Mouse (Mus musculus): ENCODE measurements around the gene Rbfox2. TPM values are rescaled to one million over a fixed set of nuclear protein-coding genes. Genes with fewer than 3 reads are reported as not detected.
A peak's percentile ranks its signal among the peaks of the same experiment; 100 is the strongest.

The Rbfox2 gene
- polyA plus RNA-seq, 1 experiment from 2014 or later, result 173 TPM

DNA sequence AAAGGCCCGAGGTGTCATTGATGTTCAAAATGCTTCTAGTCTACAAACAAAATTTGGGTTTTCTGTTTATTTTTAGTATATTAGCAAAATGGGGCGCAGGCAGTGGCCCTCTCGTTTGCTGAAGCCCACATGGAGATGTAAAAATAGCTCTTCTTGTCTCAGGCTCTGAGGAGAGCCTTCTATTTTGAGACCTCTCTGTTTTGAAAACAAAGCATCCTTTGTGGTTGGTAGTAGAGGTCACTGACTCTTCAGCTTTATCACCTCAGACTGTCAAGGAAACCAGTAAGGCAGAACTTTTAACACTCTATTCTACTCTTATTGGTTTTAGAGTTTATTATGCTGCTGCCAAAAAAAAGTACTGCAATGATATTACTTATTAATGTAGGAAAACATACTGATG is 189.6 kb downstream of the Rbfox2 start:
- H3K4me1 ChIP-seq, result peaks cover 8% of the 10 kb centered on the region; the same call in 1 of the 2 replicates
- no peak for ATAC-seq (replicated peaks)
- 53% methylated on average over 3 of the region's 3 CpGs for WGBS

DNA sequence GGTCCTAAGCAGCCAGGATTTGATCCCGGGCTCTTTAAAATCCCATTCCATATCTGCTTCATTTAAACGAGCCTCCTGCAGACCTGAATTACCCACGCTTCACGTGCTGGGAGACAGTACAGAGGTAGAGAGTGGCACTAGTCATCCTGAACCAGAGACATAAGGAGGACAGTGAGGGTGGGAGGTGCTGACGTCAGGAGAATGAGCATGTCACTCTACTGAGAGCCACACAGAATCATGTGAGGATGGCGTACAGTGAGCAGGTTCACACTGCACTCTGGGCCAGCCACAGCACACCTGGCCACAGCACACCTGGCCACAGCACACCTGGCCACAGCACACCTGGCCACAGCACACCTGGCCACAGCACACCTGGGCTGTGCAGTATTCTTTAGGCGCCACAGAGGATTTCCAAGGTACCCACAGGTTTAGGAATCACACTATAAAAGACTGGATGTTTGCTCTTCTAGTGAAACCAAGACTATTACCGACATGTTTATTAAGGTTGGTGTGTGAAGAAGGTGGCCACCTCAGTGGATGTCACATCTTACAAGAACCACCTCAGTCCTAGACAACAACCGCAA is 190.6 kb downstream of the Rbfox2 start:
- no peak overlapping the region for H3K27ac ChIP-seq (replicated peaks)
- 0 out of 2 replicates have a peak, but pooled peaks cover 5% of the 10 kb centered on the region for H3K4me1 ChIP-seq
- H3K4me3 ChIP-seq, result no peak overlapping the region
- H3K36me3 ChIP-seq, result peaks cover 34% of the 10 kb centered on the region
- no peak overlapping the region for H3K4me2 ChIP-seq (replicated peaks)
- H3K9ac ChIP-seq (replicated peaks), result no peak overlapping the region
- H3K9me3 ChIP-seq, result no peaks in the 10 kb centered on the region
- ATAC-seq (replicated peaks), result no peak
- 86% methylated on average over 9 of the region's 9 CpGs for WGBS
- no peaks in the 10 kb centered on the region for H3K27me3 ChIP-seq

More for the DNA sequence above, 189.6 kb downstream of the Rbfox2 start:
- Histone ChIP-seq H3K4me3 (no peak overlapping the region), H3K9ac (replicated peaks) (no peak overlapping the region), H3K27me3 (no peaks in the 10 kb centered on the region), H3K4me2 (replicated peaks) (no peak overlapping the region), H3K36me3 (peaks cover 26% of the 10 kb centered on the region; the same call in 1 of the 2 replicates), H3K27ac (replicated peaks) (no peak overlapping the region), H3K9me3 (no peaks in the 10 kb centered on the region)

- H3K9me3 ChIP-seq, result no peaks in the 10 kb centered on the region
- no peak overlapping the region for H3K9ac ChIP-seq (replicated peaks)
- H3K4me3 ChIP-seq, result no peak overlapping the region
- 88% methylated on average over 4 of the region's 4 CpGs for WGBS
- H3K36me3 ChIP-seq, result peaks cover 36% of the 10 kb centered on the region
- 0 out of 2 replicates have a peak, but pooled peaks cover 5% of the 10 kb centered on the region for H3K4me1 ChIP-seq
- no peaks in the 10 kb centered on the region for H3K27me3 ChIP-seq
- no peak overlapping the region for H3K4me2 ChIP-seq (replicated peaks)
- no peak for ATAC-seq (replicated peaks)
- H3K27ac ChIP-seq (replicated peaks), result no peak overlapping the region
Measured at GRCm38 (mm10) chr15:77115456-77115855, 191.3 kb downstream of the Rbfox2 start.

DNA sequence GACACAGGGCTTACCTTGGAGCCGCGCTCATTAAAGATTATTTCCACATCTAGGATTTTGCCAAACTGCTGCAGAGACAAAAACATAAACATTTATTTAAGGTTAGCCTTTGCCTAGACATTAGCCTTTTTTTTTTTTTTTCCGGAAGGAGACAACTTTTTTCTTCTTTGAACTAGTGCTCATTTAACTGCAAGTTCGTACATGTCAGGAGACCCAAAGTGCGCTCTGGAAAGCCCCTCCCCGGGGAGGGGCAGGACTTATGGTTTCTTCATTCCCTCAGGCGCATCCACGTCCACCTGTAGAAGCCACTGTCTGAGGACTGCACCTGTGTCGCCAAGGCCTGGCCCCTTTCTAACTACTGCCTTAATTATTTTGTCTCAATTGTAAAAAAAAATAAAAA is 193.2 kb downstream of the Rbfox2 start:
- Histone ChIP-seq H3K4me2 (replicated peaks) (no peak overlapping the region), H3K4me3 (no peak overlapping the region), H3K27ac (replicated peaks) (no peak overlapping the region), H3K36me3 (peaks cover 40% of the 10 kb centered on the region), H3K4me1 (0 out of 2 replicates have a peak, but pooled peaks cover 5% of the 10 kb centered on the region), H3K9ac (replicated peaks) (no peak overlapping the region), H3K9me3 (no peaks in the 10 kb centered on the region), H3K27me3 (no peaks in the 10 kb centered on the region)
- no peak for ATAC-seq (replicated peaks)
- 93% methylated on average over 9 of the region's 9 CpGs for WGBS

- no peak for ATAC-seq (replicated peaks)
- Histone ChIP-seq H3K4me2 (replicated peaks) (no peak overlapping the region), H3K9ac (replicated peaks) (no peak overlapping the region), H3K27ac (replicated peaks) (no peak overlapping the region), H3K9me3 (no peaks in the 10 kb centered on the region), H3K36me3 (peaks cover 48% of the 10 kb centered on the region), H3K4me3 (no peak overlapping the region), H3K27me3 (no peaks in the 10 kb centered on the region), H3K4me1 (no peaks in the 10 kb centered on the region)
- 94% methylated on average over 2 of the region's 2 CpGs for WGBS
Measured at GRCm38 (mm10) chr15:77112378-77112777, 194.4 kb downstream of the Rbfox2 start.

DNA sequence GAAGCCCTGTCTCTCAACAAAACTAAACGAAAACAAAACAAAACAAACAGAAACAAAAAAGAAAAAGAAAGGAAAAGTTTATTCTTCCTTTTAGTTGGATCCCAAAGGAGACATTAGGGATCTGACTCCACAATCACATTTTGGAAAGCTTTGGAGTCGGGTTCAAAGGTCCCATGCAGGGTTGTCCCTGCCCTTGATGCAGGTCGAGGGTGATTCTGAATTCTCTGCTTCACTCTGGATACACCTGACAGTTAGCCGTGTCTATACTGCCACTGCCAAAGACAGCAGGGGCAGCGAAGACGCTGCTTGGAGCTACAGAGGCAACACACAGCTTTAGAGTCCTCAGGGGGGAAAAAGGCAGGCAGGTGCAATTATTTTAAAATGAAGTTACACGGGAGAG is 194.9 kb downstream of the Rbfox2 start:
- H3K4me1 ChIP-seq, result no peaks in the 10 kb centered on the region
- H3K27me3 ChIP-seq, result no peaks in the 10 kb centered on the region
- H3K4me2 ChIP-seq (replicated peaks), result no peak overlapping the region
- H3K4me3 ChIP-seq, result no peak overlapping the region
- peaks cover 48% of the 10 kb centered on the region for H3K36me3 ChIP-seq
- no peak overlapping the region for H3K27ac ChIP-seq (replicated peaks)
- H3K9ac ChIP-seq (replicated peaks), result no peak overlapping the region
- WGBS, result 80% methylated on average over 7 of the region's 7 CpGs
- H3K9me3 ChIP-seq, result no peaks in the 10 kb centered on the region
- ATAC-seq (replicated peaks), result no peak

- Histone ChIP-seq H3K36me3 (peaks cover 37% of the 10 kb centered on the region), H3K9ac (replicated peaks) (no peak overlapping the region), H3K27ac (replicated peaks) (no peak overlapping the region), H3K4me1 (no peaks in the 10 kb centered on the region), H3K4me2 (replicated peaks) (no peak overlapping the region), H3K27me3 (no peaks in the 10 kb centered on the region), H3K9me3 (no peaks in the 10 kb centered on the region), H3K4me3 (no peak overlapping the region)
- ATAC-seq (replicated peaks), result no peak
- 90% methylated on average over 11 of the region's 11 CpGs for WGBS
Measured at GRCm38 (mm10) chr15:77110452-77110851, 196.4 kb downstream of the Rbfox2 start.

DNA sequence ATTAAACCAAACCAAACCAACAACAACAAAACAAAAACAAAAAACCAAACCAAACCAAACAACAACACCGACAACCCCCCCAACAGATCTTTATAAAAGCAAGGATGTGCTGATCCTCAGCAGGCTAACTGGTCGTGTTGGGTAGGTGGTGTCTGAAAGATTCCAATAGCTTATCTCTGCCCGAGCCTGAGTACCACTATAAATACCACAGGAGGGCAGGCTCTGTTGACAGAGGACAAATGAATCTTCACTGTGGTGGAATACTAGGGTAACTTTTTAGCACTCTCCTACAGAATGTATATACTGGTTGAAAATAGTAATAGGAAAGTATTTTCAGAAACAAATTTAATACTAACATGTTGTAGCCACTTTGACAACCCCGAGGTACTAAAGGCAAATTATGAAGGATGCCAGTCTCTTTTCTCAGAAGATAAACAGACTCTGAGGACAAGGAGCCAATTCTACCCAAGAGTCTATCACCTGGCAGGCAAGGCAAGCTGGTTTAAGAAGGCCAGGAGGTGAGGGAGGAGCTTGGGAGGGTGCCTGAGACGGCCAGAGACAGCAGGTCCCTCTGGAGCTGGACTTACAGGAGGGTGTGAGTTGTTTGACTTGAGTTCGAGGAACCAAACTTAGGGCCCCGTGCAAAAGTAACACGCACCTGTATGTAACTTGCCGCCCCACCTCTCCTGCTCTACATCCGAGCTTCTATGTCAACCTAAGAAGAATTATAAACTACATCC is 199.5 kb downstream of the Rbfox2 start:
- Histone ChIP-seq H3K9ac (replicated peaks) (no peak overlapping the region), H3K27me3 (no peaks in the 10 kb centered on the region), H3K27ac (replicated peaks) (no peak overlapping the region), H3K36me3 (peaks cover 26% of the 10 kb centered on the region), H3K4me3 (no peak overlapping the region), H3K4me1 (peaks cover 7% of the 10 kb centered on the region), H3K9me3 (no peaks in the 10 kb centered on the region), H3K4me2 (replicated peaks) (no peak overlapping the region)
- WGBS, result 88% methylated on average over 10 of the region's 10 CpGs
- ATAC-seq (replicated peaks), result no peak

DNA sequence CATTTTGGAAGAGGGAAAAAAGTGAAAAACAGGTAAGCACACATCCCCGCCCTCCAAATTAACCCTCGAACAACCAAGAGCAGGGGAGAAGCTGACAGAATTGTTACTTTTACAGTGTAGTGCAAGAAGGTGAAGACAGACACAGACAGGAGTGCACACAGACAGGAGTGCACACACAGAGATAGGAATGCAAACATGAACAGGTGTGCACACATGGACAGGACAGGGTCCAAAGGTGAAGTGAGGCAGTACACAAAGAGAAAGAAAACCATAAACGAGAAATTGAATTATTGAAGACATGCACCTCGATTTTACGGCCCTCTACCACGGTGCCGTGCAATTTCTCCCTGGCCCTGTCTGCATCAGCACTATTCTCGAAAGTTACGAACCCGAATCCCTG is 201.5 kb downstream of the Rbfox2 start:
- Histone ChIP-seq H3K4me2 (replicated peaks) (no peak overlapping the region), H3K9me3 (no peaks in the 10 kb centered on the region), H3K27me3 (no peaks in the 10 kb centered on the region), H3K36me3 (peaks cover 26% of the 10 kb centered on the region), H3K9ac (replicated peaks) (no peak overlapping the region), H3K4me3 (no peak overlapping the region), H3K4me1 (peaks cover 7% of the 10 kb centered on the region), H3K27ac (replicated peaks) (no peak overlapping the region)
- WGBS, result 91% methylated on average over 10 of the region's 10 CpGs
- ATAC-seq (replicated peaks), result no peak

DNA sequence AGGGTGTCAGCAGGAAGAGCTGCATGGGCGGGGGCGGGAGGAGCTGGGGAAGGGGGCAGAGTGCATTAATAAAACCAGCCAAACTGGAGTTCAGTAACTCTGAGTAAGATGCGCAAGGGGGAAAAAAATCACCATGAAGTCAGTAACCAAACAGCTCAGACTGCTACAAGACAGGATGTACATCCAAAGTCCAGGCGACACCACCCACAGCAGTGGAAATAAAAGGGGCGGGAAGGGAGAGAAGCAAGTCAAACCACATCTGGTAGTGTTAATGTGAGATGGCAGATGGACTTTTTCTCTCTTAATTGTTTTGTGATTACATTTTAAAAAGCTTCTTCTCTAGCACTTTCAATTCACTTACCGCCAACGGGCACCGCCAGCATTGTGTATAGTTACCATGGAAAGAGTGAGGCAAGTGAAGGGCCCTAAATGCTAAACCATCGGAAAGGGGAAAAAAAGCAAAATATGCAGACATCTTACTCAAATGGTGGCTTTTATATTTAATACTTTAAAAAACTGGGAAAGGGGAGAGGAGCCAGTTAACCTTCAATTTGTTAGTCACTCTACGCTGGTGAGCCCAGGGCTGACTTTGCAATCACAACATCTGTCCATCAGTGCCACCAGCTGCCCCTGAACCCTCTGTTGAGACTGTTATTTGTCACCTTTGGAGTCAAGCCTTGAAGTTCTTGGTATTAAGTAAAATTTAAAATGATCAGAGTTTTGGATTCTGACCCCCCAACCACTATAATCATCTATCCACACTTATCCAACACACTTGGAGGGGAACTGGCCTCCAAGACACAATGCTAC is 202.2 kb downstream of the Rbfox2 start:
- H3K36me3 ChIP-seq, result peaks cover 26% of the 10 kb centered on the region
- no peak overlapping the region for H3K4me2 ChIP-seq (replicated peaks)
- H3K4me1 ChIP-seq, result peaks cover 7% of the 10 kb centered on the region
- no peak for ATAC-seq (replicated peaks)
- no peaks in the 10 kb centered on the region for H3K9me3 ChIP-seq
- no peaks in the 10 kb centered on the region for H3K27me3 ChIP-seq
- 0 out of 2 replicates have a peak overlapping the region, but pooled peaks have one; percentile 9 for H3K27ac ChIP-seq (replicated peaks)
- H3K9ac ChIP-seq (replicated peaks), result no peak overlapping the region
- H3K4me3 ChIP-seq, result no peak overlapping the region
- WGBS, result 58% methylated on average over 10 of the region's 10 CpGs

- Histone ChIP-seq H3K4me2 (replicated peaks) (no peak overlapping the region), H3K9me3 (no peaks in the 10 kb centered on the region), H3K9ac (replicated peaks) (no peak overlapping the region), H3K4me1 (peaks cover 7% of the 10 kb centered on the region), H3K27ac (replicated peaks) (no peak overlapping the region), H3K27me3 (no peaks in the 10 kb centered on the region), H3K36me3 (peaks cover 31% of the 10 kb centered on the region), H3K4me3 (no peak overlapping the region)
- no peak for ATAC-seq (replicated peaks)
- WGBS, result 69% methylated on average over 5 of the region's 5 CpGs
Measured at GRCm38 (mm10) chr15:77102685-77103084, 204.1 kb downstream of the Rbfox2 start.

- H3K9me3 ChIP-seq, result no peaks in the 10 kb centered on the region
- H3K4me3 ChIP-seq, result no peak overlapping the region
- H3K4me1 ChIP-seq, result peaks cover 6% of the 10 kb centered on the region
- H3K36me3 ChIP-seq, result peaks cover 44% of the 10 kb centered on the region
- no peak for ATAC-seq (replicated peaks)
- no peak overlapping the region for H3K27ac ChIP-seq (replicated peaks)
- 64% methylated on average over 3 of the region's 3 CpGs for WGBS
- H3K9ac ChIP-seq (replicated peaks), result no peak overlapping the region
- H3K27me3 ChIP-seq, result no peaks in the 10 kb centered on the region
- no peak overlapping the region for H3K4me2 ChIP-seq (replicated peaks)
Measured at GRCm38 (mm10) chr15:77099756-77100155, 207.0 kb downstream of the Rbfox2 start.
